Mouse (Mus musculus) layer of hippocampus, adult 9-10 months (tissue): Measurements from ENCODE around the gene Cdh4.

Source experiments
- DNase-seq: peaks from one replicate; pipeline ENCODE4 v3.0.0; 2022; ENCODE audit warnings: low spot score

Gene Cdh4

DNA sequence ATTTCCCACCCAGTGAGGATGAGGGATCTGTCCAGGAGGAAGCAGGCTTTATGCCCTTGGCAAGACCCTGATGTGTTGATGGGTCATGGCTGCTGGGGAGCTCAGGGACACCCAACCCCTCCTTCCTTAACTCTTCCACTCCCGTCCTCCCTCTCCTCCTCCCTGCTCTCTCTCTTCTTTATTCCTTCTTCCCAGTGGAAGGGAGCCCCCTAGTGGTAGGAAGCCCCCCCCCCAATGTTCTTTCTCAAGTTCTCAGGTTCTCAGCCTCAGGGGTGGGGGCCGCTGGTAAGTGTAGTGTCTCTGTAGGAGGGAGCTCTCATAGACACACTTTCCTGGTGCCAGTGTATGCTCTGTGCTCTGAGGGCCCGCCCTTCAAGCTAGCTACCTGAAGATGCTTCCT, 421.0 kb downstream of the Cdh4 start:
- no peak for DNase-seq

DNA sequence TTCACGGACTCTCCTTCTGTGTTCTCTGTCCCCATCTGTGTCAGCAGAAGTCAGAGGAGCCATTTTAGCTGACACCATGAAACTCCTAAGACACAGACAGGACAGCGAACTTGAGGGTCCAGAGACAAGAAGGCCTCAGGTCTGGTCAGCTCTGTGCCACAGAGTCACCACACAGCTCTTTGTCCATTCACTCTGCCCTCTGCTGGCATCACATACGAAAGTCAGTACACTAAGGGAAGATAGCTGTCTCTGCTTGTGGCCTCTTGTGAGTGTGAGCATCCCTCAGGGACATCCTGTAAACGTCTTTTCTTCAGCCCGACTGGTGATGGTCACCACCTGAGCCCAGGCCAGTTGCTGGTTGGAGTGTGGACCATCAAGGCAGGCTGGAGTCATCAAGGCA, 422.9 kb downstream of the Cdh4 start:
- DNase-seq: no peak

DNA sequence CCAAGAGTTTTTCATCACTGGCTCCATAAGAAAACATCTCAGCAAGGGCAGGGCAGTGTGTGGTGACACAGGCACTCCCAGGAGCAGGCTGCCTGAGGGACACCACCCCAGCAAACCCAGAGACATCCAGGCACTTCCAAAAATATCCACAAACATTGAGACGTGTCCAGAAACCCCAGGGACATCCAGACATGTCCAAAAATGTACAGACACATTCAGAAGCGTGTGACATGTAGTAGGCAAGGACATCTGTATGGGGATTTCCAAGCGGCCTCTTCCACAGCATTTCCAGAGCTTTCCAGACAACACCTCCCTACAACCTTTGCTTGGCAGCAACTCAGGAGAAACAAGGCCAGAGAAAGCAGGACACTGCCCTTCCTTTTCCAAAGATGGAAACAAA, 425.4 kb downstream of the Cdh4 start:
- DNase-seq: no peak

DNA sequence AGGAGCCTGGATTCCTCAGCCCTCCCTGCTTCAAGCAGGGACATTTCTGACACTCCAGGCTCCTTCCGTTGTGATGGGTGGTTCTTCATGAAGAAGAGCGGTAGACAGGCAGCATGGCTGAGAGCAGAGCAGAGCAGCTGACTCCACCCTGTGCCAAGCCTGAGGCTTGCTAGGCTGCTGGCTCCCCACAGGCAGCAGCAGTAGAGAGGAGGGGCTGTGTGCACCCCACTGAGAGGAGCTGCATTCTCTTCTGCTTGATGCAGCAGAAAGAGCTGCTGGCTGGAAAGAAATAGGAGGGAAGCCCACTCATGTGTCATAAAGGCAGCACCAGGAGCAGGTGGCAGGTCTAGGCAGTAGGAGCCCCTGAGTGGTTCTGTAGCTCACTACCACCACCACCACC, 427.6 kb downstream of the Cdh4 start:
- no peak for DNase-seq

DNA sequence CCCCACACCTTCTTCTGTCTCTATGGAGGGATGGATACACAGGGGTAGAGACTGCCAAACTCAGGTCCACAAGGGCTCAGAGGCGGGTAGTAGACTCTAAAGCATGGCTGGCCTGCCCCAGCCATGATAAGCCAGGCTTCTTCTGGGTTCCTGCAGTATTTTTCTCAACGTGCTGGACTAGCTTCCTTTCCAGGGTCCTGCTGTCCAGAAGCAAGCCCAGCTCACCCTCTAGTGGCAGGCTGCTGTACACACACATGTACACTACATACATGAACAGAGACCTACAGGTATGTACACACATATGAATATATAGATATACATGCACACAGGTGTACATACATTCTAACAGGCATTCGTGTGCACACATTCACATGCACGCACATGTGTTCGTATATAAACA, 430.5 kb downstream of the Cdh4 start:
- DNase-seq: no peak

DNA sequence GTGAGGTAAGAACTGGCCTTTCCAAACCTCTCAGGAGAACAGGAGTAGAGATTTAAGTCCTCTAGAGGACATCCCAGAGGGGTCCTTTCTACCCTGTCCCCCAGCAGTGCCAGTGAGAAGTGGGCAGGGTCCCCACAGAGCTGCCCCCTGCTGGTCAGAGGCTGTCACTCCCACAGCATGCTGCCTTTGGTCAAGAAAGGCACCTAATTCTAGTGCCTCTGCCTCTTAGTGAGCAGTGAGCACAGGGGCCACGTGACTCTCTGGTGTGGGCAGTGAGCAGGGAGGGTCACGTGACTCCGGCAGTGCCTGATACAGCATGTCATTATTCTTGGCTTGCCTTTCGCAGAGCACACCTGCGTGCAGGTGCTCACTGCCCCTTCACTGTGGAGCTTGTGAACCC, 431.1 kb downstream of the Cdh4 start:
- DNase-seq: no peak

DNA sequence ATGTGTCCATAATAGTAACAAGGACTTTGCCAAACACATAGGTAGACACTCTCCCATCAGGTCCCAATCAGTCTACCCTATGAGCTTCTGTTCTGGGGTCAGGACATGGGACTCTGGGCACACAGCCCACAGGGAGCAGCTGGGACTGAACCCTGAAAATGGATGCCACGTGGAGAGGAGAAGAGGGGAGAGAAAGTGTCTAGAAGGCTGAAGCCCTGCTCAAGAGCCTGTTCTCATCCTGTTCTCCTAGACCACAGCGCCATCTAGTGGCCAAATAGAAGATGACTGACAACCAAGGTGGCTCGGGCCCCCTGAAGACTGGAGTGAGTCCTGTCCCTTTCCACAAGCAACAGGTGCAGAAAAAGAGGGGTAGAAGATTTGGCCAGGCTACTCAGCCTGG, 432.9 kb downstream of the Cdh4 start:
- DNase-seq: peak; percentile 37

DNA sequence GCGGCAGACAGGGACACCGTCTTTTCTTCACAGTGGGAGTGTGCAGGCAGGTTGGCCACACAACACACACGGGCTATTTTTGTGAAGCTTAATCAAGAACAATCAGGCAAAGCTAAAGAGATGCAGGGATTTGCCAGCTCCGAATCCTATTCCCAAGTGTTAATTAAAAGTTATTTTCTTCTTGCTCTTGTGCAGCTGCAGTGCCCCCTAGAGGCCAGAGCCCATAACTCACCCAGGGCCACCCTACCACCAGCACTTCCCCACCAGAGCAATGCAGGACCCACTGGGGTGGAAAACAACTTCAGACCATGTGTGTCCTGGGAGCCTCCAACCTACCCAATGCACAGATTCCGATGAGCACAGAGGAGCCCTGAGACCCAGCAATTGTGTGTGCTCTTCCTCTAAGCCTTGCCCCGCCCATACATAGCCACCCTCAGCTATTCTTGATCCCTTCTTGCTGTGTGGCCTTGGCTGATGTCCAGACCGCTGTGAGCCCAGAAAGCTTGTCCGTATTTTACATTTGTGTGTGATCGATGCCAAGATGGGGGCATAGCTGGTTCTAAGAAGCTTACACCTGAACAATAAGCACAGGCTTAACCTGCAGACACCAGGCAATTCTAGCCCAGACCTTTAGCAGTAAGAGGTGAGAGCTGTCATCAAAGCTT, 435.5 kb downstream of the Cdh4 start:
- DNase-seq: no peak

DNA sequence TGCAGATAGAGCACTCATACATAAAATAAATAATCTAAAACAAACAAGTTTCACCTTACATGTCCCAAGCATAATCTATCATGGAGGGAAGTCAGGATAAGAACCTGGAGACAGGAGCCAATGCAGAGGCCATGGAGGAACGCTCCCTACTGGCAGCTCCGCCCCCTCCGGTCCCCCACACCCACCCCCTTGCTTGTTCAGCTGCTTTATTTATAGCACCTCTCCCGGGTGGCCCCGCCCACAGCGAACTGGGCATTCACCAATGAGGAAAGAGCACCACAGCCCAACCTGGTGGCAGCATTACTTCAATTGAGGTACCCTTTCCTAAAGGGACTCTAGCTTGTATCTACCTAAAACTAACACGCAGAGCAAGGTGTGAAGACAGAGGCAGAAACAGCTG, 442.3 kb downstream of the Cdh4 start:
- DNase-seq: no peak

DNA sequence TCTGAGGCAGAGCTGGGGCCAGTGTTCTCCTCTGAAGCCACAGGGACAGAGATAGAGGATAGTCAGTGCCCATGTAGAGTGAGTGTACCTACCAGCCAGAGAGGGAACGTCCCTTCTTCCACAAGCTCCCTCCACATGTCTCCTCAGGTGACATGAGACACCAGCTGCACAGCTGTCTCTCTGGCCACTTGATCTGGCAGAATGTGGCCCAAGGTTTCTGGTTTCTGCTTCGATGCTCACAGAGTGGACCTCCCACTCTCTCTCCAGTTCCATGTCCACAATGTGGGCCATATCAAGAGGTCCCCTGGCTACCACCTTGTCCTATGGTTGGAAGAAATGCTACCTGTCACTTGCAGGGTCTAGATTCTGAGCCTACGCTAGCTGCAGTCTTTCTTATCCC, 448.8 kb downstream of the Cdh4 start:
- no peak for DNase-seq

DNA sequence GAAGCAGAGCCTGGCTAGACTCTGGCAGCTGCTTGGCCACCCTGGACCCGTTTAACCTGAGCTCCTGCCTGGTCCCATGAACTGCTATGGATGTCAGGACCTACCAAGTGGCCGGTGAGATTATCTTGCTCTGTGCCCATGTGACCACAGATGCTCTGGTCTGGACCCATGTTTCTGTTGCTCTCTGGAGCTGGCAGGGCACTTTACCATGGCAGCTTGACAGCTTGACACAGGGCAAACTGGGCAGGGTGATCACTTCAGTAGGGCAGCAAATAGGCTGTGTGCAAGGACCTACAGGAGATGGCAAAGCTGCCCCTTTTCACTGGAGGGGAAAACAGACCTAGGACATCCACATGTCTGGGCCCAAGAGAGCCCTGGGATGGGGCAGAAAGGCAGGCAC, 454.7 kb downstream of the Cdh4 start:
- no peak for DNase-seq

DNA sequence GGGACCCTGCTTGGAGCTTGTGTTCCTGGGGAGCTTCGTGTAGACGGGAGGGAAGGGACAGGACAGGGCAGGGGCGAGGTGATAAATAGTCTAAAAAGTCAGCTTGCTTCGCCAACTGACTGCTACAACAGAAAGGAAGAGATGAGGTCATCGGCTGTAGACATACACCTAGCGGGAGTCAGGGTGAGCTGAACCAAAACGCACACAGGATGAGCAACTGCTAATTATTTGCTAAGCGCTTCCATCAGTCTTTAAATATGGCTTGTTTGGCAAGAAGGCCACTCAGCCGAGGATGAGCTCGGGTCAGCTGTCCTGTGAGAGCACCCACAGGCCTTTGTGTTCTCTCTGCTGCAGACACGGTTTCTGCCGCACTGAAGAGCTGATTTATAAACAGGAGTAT, 470.7 kb downstream of the Cdh4 start:
- no peak for DNase-seq

DNA sequence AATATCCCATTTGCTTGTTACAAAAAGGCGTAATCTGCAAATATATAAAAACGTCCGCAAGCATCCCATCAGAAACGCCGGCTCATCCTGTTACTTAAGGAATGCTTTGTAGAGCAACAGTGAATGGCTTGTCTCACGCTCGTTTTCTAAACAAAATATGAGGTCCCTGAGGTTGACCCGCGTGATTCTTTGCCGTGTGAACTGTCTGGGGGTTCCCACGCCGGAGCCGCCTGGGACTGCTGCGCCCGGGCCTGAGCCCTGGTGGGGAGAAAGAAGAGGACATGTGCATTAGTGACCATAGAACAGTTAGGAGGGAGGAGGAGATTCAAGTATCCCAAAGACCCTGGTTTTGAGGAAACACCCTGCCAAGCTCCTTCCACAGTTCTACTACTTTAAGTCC, 471.1 kb downstream of the Cdh4 start:
- DNase-seq: no peak

DNA sequence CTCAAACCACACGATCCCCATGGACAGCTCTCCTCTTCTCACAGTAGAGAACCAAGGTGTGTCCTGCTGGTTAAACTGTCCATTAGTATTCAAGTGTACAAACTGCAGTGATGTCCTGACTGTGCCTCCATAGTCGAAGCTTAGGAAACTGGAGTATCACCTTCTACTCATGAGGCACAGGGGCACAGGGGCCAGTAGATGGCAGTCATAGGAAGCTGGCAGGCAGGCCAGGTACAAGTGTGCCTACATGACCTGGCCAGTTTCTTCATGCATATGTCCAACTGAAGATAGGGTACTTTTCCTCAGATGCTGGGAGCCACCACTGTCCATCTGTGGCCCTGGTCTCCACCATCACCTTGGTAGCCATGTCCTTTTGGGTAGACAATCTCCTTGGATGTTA, 472.0 kb downstream of the Cdh4 start:
- no peak for DNase-seq

DNA sequence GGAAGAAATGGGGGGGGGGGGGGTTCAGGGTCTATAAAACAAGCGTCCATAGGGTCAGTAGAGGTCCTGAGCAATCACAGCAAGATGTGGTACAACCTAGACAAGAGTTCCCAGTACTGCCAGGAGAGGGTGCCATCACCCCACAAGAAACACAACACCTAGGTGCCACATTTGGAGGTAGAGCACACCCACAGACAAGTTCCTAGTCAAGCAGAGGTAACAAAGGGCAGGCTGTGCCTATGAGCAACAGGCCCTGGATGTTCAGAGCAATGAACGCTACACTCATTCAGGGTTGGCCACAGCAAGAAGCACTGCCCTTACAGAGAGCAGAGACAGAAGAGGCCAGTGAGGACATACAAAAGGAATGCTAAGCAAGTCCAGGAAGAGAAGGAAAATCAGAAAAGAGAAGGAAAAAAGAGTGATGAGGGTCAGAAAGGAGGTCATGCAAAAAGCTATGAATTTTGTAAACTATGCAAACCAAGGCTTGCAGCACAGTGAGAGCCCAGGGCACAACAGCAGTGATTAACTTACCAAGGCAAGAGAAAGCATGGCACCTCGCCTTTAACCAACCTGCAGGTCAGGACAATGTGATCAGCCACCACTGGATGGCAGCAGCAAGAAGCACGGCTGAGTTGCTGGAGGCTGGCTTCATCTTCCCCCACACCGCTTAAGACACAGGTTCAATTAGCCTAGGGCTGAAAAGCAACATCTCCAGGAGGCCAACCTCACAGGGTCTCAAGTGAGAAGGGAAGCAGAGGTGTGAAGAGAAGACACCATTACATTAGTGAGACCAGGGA, 474.8 kb downstream of the Cdh4 start:
- peak; percentile 33 for DNase-seq

DNA sequence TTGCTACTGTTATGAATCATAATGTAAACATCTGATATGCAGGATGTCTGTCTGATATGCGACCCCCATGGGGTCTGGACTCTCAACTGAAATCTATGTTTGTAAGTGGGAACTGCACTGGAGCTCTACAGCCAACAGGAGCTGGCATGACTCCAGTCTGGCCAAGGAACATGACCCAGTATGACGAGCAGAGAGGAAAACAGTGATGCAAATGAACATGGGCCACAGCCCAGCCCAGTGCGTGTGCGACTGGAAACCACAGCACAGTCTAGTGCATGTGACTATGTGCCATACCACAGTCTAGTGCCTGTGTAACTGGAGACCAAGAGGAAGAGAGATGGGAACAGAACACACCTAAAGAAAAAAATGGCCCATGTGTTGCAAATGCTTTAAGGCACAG, 477.8 kb downstream of the Cdh4 start:
- DNase-seq: no peak

DNA sequence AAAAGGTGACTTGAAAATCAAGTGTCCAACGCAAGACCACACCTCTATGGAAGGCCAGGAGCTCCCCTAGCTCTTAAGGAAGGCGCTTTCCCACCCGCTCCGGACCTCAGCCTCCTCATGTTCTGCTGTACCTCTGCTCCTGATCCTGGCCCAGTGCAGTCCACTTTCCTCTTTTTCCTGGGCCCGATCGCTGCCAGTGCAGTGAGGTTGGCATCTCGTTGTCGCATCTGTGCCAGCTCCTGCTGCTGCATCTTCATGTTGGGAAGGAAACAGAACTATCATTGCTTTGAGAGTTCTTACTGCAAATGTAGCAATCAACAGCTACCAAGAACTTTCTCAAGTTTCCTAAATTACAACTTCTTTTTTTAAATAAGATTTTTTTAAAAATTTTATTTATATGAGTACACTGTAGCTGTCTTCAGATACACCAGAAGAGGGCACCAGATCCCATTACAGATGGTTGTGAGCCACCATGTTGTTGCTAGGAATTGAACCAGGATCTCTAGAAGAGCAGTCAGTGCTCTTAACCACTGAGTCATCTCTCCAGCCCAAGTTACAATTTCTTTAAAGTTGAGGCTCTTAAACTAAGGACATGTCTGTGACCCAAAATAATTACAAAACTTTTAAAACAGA, 478.9 kb downstream of the Cdh4 start:
- no peak for DNase-seq

DNA sequence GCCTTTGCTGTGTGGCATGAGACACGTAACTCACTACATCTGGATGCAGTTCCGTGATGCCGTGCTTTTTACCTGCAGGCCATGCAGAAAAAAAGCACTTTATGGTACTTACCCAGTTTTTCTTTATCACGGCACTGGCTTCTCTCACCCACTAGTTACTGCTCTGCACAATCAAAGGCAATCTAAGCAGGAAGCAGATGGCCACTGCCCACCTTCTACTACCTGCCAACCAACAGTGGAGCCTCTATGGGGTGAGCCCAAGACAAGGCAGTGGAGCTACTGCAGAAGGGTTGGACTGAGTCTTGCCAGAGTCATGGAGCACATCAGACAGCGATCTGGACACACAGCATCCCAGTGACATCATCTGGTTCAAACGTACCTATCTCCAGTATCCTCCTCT, 481.8 kb downstream of the Cdh4 start:
- DNase-seq: no peak

DNA sequence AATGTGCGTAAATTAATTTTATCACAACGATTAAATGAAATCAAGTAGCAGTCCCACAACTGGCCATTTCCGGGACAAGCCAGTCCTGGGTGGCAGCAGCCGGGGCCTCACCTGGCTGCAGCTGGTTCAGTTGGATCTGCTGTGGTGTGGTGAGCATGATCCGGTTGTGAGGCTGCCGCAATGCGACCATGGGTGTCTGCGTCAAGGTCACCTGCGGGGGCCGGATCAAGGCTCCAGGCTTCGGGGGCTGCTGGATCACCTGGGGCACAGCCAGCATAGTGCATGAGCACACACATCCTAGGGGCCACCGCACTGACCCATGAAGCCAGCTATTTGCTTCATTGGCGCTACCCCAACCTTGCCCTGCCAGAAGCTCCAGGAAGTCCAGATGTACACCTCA, 486.9 kb downstream of the Cdh4 start:
- DNase-seq: no peak

DNA sequence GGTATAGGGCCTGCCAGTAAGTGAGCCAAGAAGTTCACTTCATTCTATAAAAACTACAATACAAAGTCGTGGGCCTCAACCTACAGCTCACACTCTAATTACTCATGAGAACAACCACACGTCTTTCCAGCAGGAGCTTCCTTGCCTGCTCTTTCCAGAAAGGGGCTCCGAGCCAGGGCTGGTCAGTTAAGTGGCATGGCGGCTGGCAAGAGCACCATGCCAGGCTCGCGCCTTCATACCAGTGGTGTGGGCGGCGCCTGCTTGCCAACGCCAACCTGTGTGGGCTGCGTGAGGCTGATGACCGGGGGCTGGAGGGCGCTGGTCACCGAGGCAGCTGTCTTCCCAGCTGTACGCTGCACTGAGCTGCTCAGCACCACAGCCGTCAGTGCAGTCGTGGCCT, 489.5 kb downstream of the Cdh4 start:
- no peak for DNase-seq

DNA sequence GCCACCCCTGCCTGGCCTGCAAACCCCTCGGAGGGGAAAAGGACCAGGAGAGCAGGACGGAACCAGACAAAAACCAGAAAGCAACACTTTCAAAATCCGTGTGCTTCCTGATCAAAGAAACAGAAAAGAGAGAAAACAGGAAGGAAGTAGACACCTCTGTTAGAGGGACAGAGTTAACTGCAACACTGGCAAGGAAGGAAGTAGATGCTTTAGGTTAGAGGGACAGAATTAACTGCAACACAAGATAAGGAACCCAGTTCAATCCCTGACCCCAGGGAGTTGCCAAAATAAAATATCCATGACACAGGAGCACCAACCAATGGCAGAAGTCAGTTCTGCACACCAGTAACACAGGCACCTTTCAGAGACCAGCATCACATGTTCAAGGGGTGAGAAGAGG, 491.9 kb downstream of the Cdh4 start:
- no peak for DNase-seq

DNA sequence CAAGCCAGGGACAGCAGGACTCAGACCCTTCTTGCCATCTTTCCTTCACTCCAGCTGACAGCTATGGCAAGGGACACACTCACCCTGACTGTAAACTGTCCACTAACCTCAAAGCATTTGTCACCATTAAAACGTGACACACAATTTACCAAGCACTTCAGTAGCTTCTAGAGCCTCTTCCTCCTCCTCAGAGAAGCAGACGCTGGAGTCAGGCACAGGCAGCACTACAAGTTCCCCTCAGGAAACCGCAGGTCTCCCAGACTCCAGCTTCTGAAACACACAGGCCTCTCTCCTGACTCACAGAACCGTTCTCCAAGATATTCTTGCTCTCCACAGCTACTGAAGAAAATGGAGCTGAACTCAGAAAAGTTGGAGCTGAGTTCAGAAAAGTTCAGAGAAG, 494.9 kb downstream of the Cdh4 start:
- DNase-seq: no peak

DNA sequence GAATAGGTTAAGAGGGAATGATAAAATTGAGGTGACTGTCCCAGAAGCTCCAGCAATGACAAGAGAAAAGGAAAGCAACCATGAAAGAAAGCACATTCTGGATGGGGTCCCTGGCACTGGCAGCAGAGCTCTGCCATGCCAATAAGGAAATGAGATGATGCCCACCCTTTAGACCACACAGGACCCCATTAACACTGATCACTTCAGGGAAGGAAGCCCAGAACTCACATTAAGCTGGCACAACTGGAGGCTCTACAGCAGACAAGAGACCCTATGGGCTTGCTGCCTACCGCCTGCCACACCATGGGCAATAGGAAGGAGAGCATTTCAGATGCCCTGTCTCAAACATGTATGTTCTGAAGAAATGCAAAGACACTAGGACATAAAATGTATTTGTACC, 499.5 kb downstream of the Cdh4 start:
- no peak for DNase-seq

DNA sequence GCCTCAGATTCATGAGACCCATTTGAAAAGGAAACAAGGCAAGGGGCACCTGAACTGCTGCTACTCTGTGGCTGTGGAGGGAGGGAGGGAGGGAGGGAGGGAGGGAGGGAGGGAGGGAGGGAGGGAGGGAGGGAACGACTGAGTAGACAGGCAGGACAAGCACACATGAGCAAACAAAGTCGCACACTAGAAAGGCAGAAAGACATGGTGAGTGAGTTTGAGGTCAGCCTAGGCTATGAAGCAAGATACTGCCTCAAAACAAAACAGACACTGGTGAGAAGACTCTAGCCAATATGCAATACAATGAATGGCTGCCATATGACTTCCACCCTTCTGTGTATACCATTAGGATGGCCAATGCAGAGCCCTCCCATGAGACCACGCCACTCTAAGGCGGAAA, 502.8 kb downstream of the Cdh4 start:
- no peak for DNase-seq
